Mouse (Mus musculus): ENCODE measurements at regions not wholly inside any gene's neighbourhood (a gene's known extent, or its start where the extent isn't known, plus 50 kb on each side); places are given as distances from the start of the nearest gene placed in this dataset.
A peak's percentile ranks its signal among the peaks of the same experiment; 100 is the strongest.

- Histone ChIP-seq H3K9ac (no peak overlapping the region), H3K4me3 (no peak overlapping the region), H3K27ac (replicated peaks) (no peak overlapping the region), H3K9me3 (no peaks in the 10 kb centered on the region), H3K27me3 (no peaks in the 10 kb centered on the region), H3K4me1 (replicated peaks) (peaks cover 5% of the 10 kb centered on the region), H3K4me2 (no peak overlapping the region), H3K36me3 (no peaks in the 10 kb centered on the region)
- ATAC-seq (ENCODE audit: low read depth) = no peak
- 85% methylated on average over 4 of the region's 4 CpGs for WGBS
These were observed 64.5 kb upstream of the Eed start for GRCm38 (mm10) chr7:90045208-90045800.

GRCm38 (mm10) chr7:90046228-90046627 is 65.4 kb upstream of the Eed start:
- no peak overlapping the region for H3K4me3 ChIP-seq
- WGBS = 89% methylated on average over 3 of the region's 3 CpGs
- no peak for ATAC-seq (ENCODE audit: low read depth)

GRCm38 (mm10) chr7:90046862-90047261 is 66.1 kb upstream of the Eed start:
- no peak for ATAC-seq (ENCODE audit: low read depth)
- WGBS = 92% methylated on average over 4 of the region's 4 CpGs
- Histone ChIP-seq H3K9me3 (no peaks in the 10 kb centered on the region), H3K9ac (no peak overlapping the region), H3K27ac (replicated peaks) (no peak overlapping the region), H3K36me3 (no peaks in the 10 kb centered on the region), H3K4me1 (replicated peaks) (peaks cover 5% of the 10 kb centered on the region), H3K4me3 (no peak overlapping the region), H3K4me2 (no peak overlapping the region), H3K27me3 (no peaks in the 10 kb centered on the region)

More at GRCm38 (mm10) chr7:90046228-90046627, 65.4 kb upstream of the Eed start:
- Histone ChIP-seq H3K4me1 (replicated peaks) (peaks cover 5% of the 10 kb centered on the region), H3K36me3 (no peaks in the 10 kb centered on the region), H3K27me3 (no peaks in the 10 kb centered on the region), H3K9ac (no peak overlapping the region), H3K4me2 (no peak overlapping the region), H3K27ac (replicated peaks) (no peak overlapping the region), H3K9me3 (no peaks in the 10 kb centered on the region)

- H3K27me3 ChIP-seq = no peaks in the 10 kb centered on the region
- H3K36me3 ChIP-seq = no peaks in the 10 kb centered on the region
- no peaks in the 10 kb centered on the region for H3K9me3 ChIP-seq
- no peak overlapping the region for H3K4me2 ChIP-seq
- H3K27ac ChIP-seq (replicated peaks) = peak overlapping the region; percentile 33; the same call in 1 of the 2 replicates
- H3K4me1 ChIP-seq (replicated peaks) = peaks cover 5% of the 10 kb centered on the region
- H3K9ac ChIP-seq = no peak overlapping the region
- WGBS = 62% methylated on average over 10 of the region's 10 CpGs
- H3K4me3 ChIP-seq = no peak overlapping the region
- ATAC-seq (ENCODE audit: low read depth) = no peak
These were observed 67.9 kb upstream of the Eed start for GRCm38 (mm10) chr7:90048401-90049307.

- 80% methylated on average over 8 of the region's 8 CpGs for WGBS
- no peak for ATAC-seq (ENCODE audit: low read depth)
- Histone ChIP-seq H3K27ac (replicated peaks) (no peak overlapping the region; the same call in 1 of the 2 replicates), H3K36me3 (no peaks in the 10 kb centered on the region), H3K9ac (no peak overlapping the region), H3K4me1 (replicated peaks) (peaks cover 8% of the 10 kb centered on the region), H3K9me3 (no peaks in the 10 kb centered on the region), H3K4me3 (no peak overlapping the region), H3K27me3 (no peaks in the 10 kb centered on the region), H3K4me2 (no peak overlapping the region)
These were observed 69.1 kb upstream of the Eed start for GRCm38 (mm10) chr7:90049831-90050237.

GRCm38 (mm10) chr7:90054795-90055511 is 74.2 kb upstream of the Eed start:
- H3K9me3 ChIP-seq = no peaks in the 10 kb centered on the region
- no peak for ATAC-seq (ENCODE audit: low read depth)
- H3K9ac ChIP-seq = no peak overlapping the region
- H3K27me3 ChIP-seq = no peaks in the 10 kb centered on the region
- 0 out of 2 replicates have a peak overlapping the region, but pooled peaks have one; percentile 14 for H3K27ac ChIP-seq (replicated peaks)
- H3K4me3 ChIP-seq = no peak overlapping the region
- no peaks in the 10 kb centered on the region for H3K36me3 ChIP-seq
- no peak overlapping the region for H3K4me2 ChIP-seq
- H3K4me1 ChIP-seq (replicated peaks) = 0 out of 2 replicates have a peak, but pooled peaks cover 5% of the 10 kb centered on the region
- WGBS = 56% methylated on average over 7 of the region's 7 CpGs

- 81% methylated on average over 1 of the region's 1 CpGs for WGBS
- Histone ChIP-seq H3K27me3 (no peaks in the 10 kb centered on the region), H3K4me3 (no peak overlapping the region), H3K27ac (replicated peaks) (no peak overlapping the region), H3K36me3 (no peaks in the 10 kb centered on the region), H3K4me2 (no peak overlapping the region), H3K4me1 (replicated peaks) (0 out of 2 replicates have a peak, but pooled peaks cover 5% of the 10 kb centered on the region), H3K9me3 (no peaks in the 10 kb centered on the region), H3K9ac (no peak overlapping the region)
- ATAC-seq (ENCODE audit: low read depth) = no peak
These were observed 72.1 kb upstream of the Picalm start for GRCm38 (mm10) chr7:90057947-90058346.

GRCm38 (mm10) chr7:90058636-90059035 is 71.4 kb upstream of the Picalm start:
- Histone ChIP-seq H3K4me3 (no peak overlapping the region), H3K36me3 (no peaks in the 10 kb centered on the region), H3K4me1 (replicated peaks) (0 out of 2 replicates have a peak, but pooled peaks cover 5% of the 10 kb centered on the region), H3K4me2 (no peak overlapping the region), H3K9ac (no peak overlapping the region), H3K27ac (replicated peaks) (no peak overlapping the region), H3K27me3 (no peaks in the 10 kb centered on the region), H3K9me3 (no peaks in the 10 kb centered on the region)
- WGBS = 84% methylated on average over 4 of the region's 4 CpGs
- ATAC-seq (ENCODE audit: low read depth) = no peak

- no peak for ATAC-seq (ENCODE audit: low read depth)
- 81% methylated on average over 8 of the region's 8 CpGs for WGBS
- 0 out of 2 replicates have a peak, but pooled peaks cover 5% of the 10 kb centered on the region for H3K4me1 ChIP-seq (replicated peaks)
- H3K9ac ChIP-seq = no peak overlapping the region
- no peak overlapping the region for H3K4me2 ChIP-seq
- H3K27me3 ChIP-seq = no peaks in the 10 kb centered on the region
- no peak overlapping the region for H3K4me3 ChIP-seq
- no peaks in the 10 kb centered on the region for H3K36me3 ChIP-seq
- no peak overlapping the region for H3K27ac ChIP-seq (replicated peaks)
- no peaks in the 10 kb centered on the region for H3K9me3 ChIP-seq
These were observed 70.8 kb upstream of the Picalm start for GRCm38 (mm10) chr7:90059249-90059628.

GRCm38 (mm10) chr7:90059629-90060301 is 70.2 kb upstream of the Picalm start:
- ATAC-seq (ENCODE audit: low read depth) = no peak
- H3K9ac ChIP-seq = no peak overlapping the region
- H3K4me3 ChIP-seq = no peak overlapping the region
- 73% methylated on average over 6 of the region's 6 CpGs for WGBS
- H3K36me3 ChIP-seq = no peaks in the 10 kb centered on the region
- no peak overlapping the region for H3K27ac ChIP-seq (replicated peaks)
- no peaks in the 10 kb centered on the region for H3K27me3 ChIP-seq
- no peaks in the 10 kb centered on the region for H3K9me3 ChIP-seq
- H3K4me2 ChIP-seq = no peak overlapping the region
- H3K4me1 ChIP-seq (replicated peaks) = 0 out of 2 replicates have a peak, but pooled peaks cover 2% of the 10 kb centered on the region

GRCm38 (mm10) chr7:90060343-90061175 is 69.5 kb upstream of the Picalm start:
- no peak overlapping the region for H3K4me3 ChIP-seq
- no peak overlapping the region for H3K9ac ChIP-seq
- 83% methylated on average over 16 of the region's 16 CpGs for WGBS
- no peak for ATAC-seq (ENCODE audit: low read depth)
- no peaks in the 10 kb centered on the region for H3K9me3 ChIP-seq
- H3K36me3 ChIP-seq = no peaks in the 10 kb centered on the region
- H3K27ac ChIP-seq (replicated peaks) = 0 out of 2 replicates have a peak overlapping the region, but pooled peaks have one; percentile 15
- H3K27me3 ChIP-seq = no peaks in the 10 kb centered on the region
- H3K4me2 ChIP-seq = no peak overlapping the region
- H3K4me1 ChIP-seq (replicated peaks) = no peaks in the 10 kb centered on the region

Measured in neural tube, embryonic 13.5 days (tissue).